Mouse (Mus musculus) layer of hippocampus, adult 18-20 months (tissue): Measurements from ENCODE around the gene Scai. TPM values are rescaled to one million over a fixed set of nuclear protein-coding genes. Genes with fewer than 3 reads are reported as not detected.

Source experiments
- DNase-seq, 2 experiments: peaks; one replicate each; pipeline ENCODE4 v3.0.0; 2022; ENCODE audit warnings: low spot score in 2 of 2
- long read RNA-seq: library from polyadenylated mRNA; stranded (forward); transcript quantifications from one replicate; pipeline ENCODE4 v2.0.0, GENCODE M21; 2021
- total RNA-seq, 2 experiments: library from RNA; stranded (reverse); gene quantifications; 2 replicates each; pipeline ENCODE4 v1.2.3; 2021

Gene Scai
- total RNA-seq = 10 to 100 TPM; 48.2 to 50.0 TPM
- long read RNA-seq, partial matches to known transcripts = 2 of 7 reads
- long read RNA-seq, other reads (novel, unspliced or antisense) = 5 of 7 reads

- peak; percentile 99 to 100 for DNase-seq
Measured at GRCm38 (mm10) chr2:39190561-39191056, at the start of gene Scai. Gene Scai (minus strand): TSS chr2:39190734.

DNA sequence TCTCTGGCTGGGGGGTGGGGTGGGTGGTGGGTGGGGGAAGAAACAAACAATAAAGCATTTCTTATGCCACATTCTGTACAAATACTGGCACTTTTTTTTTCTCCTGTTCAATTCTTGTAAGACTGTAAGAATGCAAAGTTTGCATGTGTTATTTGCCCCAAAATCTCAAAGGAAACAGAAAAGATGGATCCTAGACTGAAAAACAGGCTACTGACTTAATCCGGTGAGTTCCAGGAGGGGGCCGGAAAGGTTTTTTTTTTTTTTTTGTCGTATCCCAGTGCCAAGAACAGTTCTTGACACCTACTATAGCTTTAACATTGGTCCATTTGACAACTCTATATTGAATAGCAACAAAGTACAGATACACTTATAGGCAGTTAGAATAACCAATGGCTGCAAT lies 36.2 kb upstream of the Scai start:
- DNase-seq = no peak

DNA sequence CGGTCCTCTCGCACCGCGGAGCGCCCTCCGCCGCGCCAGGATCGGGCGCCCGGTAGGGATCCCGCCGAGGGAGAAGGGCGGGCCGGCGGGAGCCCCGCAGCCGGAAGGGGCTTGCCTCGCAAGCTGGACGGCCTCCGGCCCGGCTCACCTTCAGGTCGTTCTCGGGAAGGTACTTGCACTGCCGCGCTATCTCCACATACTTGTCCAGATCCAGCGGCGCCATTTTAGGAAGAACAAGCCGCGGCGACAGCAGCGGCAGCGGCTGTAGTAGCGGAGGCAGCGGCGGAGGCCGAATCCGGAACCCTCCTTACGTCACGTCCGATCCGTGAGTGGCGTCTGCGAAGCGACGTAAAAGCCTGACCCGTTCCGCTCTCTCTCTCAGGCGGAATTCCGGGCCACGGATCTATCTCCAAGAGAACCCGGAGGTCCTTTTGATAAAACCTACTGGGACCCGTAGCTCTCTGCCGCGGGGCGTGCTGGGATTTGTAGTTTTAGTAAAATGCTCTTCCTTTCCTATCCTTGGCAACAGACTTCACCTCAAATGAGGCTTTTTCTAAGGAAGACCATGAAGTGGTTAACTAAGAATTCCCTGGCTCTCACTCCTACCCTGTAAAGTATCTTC lies 35.6 kb upstream of the Scai start, which contains the start of gene Ppp6c:
TSS of gene Ppp6c (minus strand) at position 433 of the 622 bp plus-strand sequence.
- peak; percentile 93 to 99 for DNase-seq

- DNase-seq = peak in 1 of 2 experiments; percentile 48
Measured at GRCm38 (mm10) chr2:39225331-39226018, 34.9 kb upstream of the Scai start.

DNA sequence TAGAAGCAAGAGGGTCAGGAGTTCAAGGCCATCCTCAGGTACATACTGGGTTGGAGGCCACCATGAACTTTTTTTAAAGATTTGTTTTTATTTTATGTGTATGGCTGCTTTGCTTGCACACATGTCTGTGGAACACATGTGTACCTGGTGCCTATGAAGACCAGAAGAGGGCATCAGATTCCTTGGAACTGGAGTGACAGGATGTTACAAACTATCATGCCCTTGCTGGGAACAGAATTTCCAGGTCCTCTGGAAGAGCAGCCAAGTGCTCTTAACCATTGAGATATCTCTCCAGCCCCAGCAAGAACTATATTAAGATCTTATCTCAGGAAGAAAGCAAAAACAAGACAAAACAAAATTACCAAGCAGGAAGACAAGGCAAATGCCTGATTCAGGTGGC lies 34.1 kb upstream of the Scai start:
- no peak for DNase-seq

- no peak for DNase-seq
Measured at GRCm38 (mm10) chr2:39220010-39220409, 29.5 kb upstream of the Scai start.

GRCm38 (mm10) chr2:39219034-39219433 lies 28.5 kb upstream of the Scai start:
- no peak for DNase-seq

GRCm38 (mm10) chr2:39217150-39217549 lies 26.6 kb upstream of the Scai start:
- DNase-seq = no peak

GRCm38 (mm10) chr2:39210738-39211137 lies 20.2 kb upstream of the Scai start:
- DNase-seq = no peak

- no peak for DNase-seq
Measured at GRCm38 (mm10) chr2:39203359-39203758, 12.8 kb upstream of the Scai start.

- peak in 1 of 2 experiments; percentile 40 for DNase-seq
Measured at GRCm38 (mm10) chr2:39194809-39195208, 4.3 kb upstream of the Scai start.

DNA sequence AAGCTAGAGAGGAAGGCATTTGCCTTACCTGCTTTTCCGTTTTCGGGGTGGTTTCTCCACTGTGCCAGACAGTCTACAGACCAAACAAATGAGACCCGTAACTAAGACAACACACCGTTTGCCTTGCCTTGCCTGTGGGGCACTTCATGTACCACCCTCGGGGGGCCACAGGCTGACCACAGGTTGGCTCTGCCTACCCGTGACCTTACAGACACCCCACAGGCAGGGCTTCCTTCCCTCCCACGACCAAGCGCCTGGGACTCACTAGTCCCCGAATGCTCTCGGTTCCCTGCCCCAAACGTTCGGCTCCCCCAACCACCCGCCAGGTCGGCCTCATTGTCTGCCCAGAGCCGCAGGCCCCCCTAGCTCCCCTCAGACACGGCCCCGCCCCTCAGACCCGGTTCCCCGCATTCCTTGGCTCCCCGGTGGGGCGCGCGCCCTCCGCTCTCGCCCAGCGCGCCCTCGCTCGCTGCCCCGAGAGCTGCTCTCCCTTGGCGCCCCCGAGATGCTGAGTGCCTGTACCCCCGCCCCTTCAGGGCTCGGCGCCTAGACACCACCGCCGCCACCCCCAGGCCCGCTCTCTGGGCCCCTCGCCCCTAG lies 473 bp downstream of the Scai start:
- DNase-seq = no peak

- no peak for DNase-seq
Measured at GRCm38 (mm10) chr2:39185942-39186341, 4.6 kb downstream of the Scai start.

DNA sequence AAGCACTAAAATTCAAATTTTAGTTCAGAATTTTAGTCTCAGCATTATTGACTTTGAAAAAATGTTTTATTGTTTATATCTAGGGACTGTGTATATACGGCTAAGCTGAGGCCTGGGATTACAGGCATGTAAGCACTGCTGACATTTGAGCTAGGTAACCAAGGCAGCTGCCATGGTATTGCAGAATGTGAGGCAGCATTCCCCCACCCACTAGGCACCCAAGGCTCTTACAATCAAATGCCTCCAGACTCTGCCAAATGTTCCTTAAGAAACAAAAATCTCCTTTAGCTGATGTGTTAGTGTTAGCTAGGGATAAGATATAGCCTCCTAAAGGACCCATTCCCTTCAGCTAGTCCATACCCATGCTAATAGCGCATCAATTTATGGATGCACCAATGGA lies 6.9 kb downstream of the Scai start:
- peak in 1 of 2 experiments; percentile 20 for DNase-seq

DNA sequence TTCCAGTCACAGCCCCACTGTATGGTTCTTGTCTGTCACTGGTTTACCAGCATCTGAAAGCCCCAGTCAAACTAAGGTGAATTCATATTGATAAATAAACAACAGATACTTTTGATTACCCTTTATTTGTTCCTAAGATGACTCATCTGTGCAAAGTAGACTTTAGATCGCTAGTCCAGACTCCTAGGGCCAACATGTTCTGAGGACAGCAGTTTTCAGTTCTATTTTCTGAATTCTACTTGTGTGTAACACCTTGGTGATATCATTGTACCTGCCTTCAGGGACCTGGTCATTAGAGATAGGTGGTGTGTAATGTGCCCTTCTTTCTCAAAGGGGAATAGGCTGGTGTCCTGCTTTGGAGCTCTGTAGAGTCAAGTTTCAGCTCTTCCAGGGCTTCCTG lies 29.5 kb downstream of the Scai start:
- DNase-seq = no peak

DNA sequence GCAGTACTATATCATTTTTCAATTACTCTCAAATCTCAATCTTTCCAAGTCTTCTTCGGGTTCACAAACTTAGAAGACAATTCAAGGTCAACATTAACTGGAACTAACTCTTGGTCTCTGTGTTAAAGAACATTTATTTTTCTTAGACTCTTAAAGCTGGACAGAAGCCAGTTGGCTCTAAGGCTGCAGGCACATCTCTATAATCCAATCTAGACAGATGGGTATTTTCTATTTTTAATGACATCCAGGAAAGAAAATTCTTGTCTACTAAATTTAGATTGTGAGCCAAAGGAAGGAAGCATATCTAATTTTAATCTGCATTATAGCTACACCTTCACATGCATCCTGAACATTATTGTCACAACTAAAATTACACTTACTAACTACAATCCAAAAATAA lies 32.6 kb downstream of the Scai start:
- no peak for DNase-seq

GRCm38 (mm10) chr2:39156821-39157220 lies 33.7 kb downstream of the Scai start:
- DNase-seq = no peak

- no peak for DNase-seq
Measured at GRCm38 (mm10) chr2:39150943-39151342, 39.6 kb downstream of the Scai start.

DNA sequence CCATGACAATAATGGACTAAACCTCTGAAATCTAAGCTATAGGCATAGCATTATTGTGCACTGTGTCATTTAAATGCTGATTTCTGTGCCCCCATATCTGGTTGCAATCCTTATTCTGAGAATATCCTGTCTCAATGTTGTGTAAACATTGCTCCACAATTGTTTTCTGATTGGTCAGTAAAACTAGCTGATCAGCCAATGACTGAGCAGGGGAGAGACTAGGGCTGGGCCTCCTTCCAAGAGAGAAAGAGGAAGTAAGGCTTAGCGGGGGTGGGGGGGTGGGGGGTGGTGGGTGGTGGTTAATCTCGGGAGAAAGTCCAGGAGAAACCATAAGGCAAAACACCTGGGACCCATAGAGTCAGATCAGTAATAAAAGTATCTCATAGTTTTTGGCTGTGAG lies 42.5 kb downstream of the Scai start:
- no peak for DNase-seq

- DNase-seq = no peak
Measured at GRCm38 (mm10) chr2:39146469-39146868, 44.1 kb downstream of the Scai start.

DNA sequence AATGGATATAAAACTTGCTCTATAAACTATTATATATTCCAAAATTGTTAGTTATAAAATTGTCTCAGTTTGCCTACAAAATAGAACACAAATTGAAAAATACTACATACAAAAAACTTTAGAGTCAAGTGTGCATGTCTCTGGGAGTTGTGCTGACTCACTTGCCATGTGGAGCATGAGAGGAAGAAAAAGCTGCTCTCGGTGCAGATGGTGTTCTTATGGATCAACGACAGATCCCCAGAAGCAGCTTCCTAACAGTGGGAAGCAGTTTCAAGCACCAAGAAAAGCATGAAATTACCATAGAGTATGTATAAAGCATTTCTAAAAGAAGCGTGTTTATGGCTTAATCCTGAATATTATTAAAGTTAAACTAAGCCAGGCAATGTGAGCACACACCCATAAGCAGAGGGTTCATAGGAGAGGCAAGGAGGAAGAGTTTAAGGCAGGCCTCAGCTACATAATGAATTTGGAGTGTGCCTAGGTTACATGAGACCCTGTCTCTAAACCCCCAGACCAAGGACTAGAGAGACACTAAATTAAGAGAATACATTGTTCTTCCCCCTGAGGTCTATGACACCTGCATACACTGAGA lies 48.1 kb downstream of the Scai start:
- DNase-seq = peak; percentile 47 to 78
